Mouse (Mus musculus): ENCODE measurements around the gene Peg3. TPM values are rescaled to one million over a fixed set of nuclear protein-coding genes. Genes with fewer than 3 reads are reported as not detected.

Gene Peg3
- polyA plus RNA-seq, 1 experiment from 2014 or later, result 26.0 TPM

- no peak overlapping the region for H3K9ac ChIP-seq (ENCODE audit: low read length)
- no peaks in the 10 kb centered on the region for H3K4me1 ChIP-seq (replicated peaks; ENCODE audit: control insufficient read depth, insufficient read depth)
- H3K4me2 ChIP-seq (replicated peaks; ENCODE audit: low read depth), result no peak overlapping the region
- no peaks in the 10 kb centered on the region for H3K27me3 ChIP-seq (ENCODE audit: control insufficient read depth, insufficient read depth, low read length)
- H3K4me3 ChIP-seq (ENCODE audit: low read depth, low read length), result no peak overlapping the region
- no peak overlapping the region for H3K27ac ChIP-seq (replicated peaks)
- TF ChIP-seq CTCF (IDR thresholded peaks at IDR 0.05; ENCODE audit: low read depth) (peak; percentile 83), EP300 (optimal IDR thresholded peaks at IDR 0.05) (no peak)
- DNase-seq (ENCODE audit: low spot score) (no peak), ATAC-seq (ENCODE audit: low FRiP score, low TSS enrichment) (no peak)
- H3K36me3 ChIP-seq (ENCODE audit: control insufficient read depth, insufficient read depth, low read length), result no peaks in the 10 kb centered on the region
- no peaks in the 10 kb centered on the region for H3K9me3 ChIP-seq (ENCODE audit: control insufficient read depth, low read length)
- 20% methylated on average over 2 of the region's 2 CpGs for WGBS
These were observed 70.6 kb downstream of the Peg3 start for GRCm38 (mm10) chr7:6659605-6660004.

- ATAC-seq (ENCODE audit: low FRiP score, low TSS enrichment), result no peak
- 93% methylated on average over 7 of the region's 7 CpGs for WGBS
These were observed 71.6 kb downstream of the Peg3 start for GRCm38 (mm10) chr7:6658606-6659005.

More at GRCm38 (mm10) chr7:6658606-6659005, 71.6 kb downstream of the Peg3 start:
- no peak overlapping the region for H3K9ac ChIP-seq (ENCODE audit: low read length)
- no peak overlapping the region for H3K4me2 ChIP-seq (replicated peaks; ENCODE audit: low read depth)
- no peaks in the 10 kb centered on the region for H3K27me3 ChIP-seq (ENCODE audit: control insufficient read depth, insufficient read depth, low read length)
- no peaks in the 10 kb centered on the region for H3K9me3 ChIP-seq (ENCODE audit: control insufficient read depth, low read length)
- no peak overlapping the region for H3K27ac ChIP-seq (replicated peaks)
- H3K4me1 ChIP-seq (replicated peaks; ENCODE audit: control insufficient read depth, insufficient read depth), result no peaks in the 10 kb centered on the region
- TF ChIP-seq CTCF (IDR thresholded peaks at IDR 0.05; ENCODE audit: low read depth) (no peak), EP300 (optimal IDR thresholded peaks at IDR 0.05) (no peak)
- no peak overlapping the region for H3K4me3 ChIP-seq (ENCODE audit: low read depth, low read length)
- no peak for DNase-seq (ENCODE audit: low spot score)
- no peaks in the 10 kb centered on the region for H3K36me3 ChIP-seq (ENCODE audit: control insufficient read depth, insufficient read depth, low read length)

Other genes with a start within 250 kb of the Peg3 start
- gene Olfr5, start 243.5 kb downstream of the Peg3 start, polyA plus RNA-seq (2015; fragmentation: Nextera tagmentation; extraction: Ambion mirVana), result not detected in 2 replicates
- gene Olfr1347, start 230.7 kb downstream of the Peg3 start, polyA plus RNA-seq (2015; fragmentation: Nextera tagmentation; extraction: Ambion mirVana), result not detected in 2 replicates
- gene Olfr1348, start 221.7 kb downstream of the Peg3 start, polyA plus RNA-seq (2015; fragmentation: Nextera tagmentation; extraction: Ambion mirVana), result not detected in 2 replicates
- 0.02 TPM in 1 of 2 replicates, not detected in the other for gene Olfr1349, start 207.5 kb downstream of the Peg3 start, polyA plus RNA-seq (2015; fragmentation: Nextera tagmentation; extraction: Ambion mirVana)
- gene Olfr1350, start 165.6 kb downstream of the Peg3 start, polyA plus RNA-seq (2015; fragmentation: Nextera tagmentation; extraction: Ambion mirVana), result not detected in 2 replicates
- 1.6 and 1.9 TPM in 2 replicates for gene Zim1, start 34.0 kb downstream of the Peg3 start, polyA plus RNA-seq (2015; fragmentation: Nextera tagmentation; extraction: Ambion mirVana)
- 1.0 and 1.4 TPM in 2 replicates for gene Usp29, start 147 bp upstream of the Peg3 start, polyA plus RNA-seq (2015; fragmentation: Nextera tagmentation; extraction: Ambion mirVana)